Mouse (Mus musculus) brain, embryonic 14.5 days (tissue): ENCODE results near the gene Ggt5.

ENCODE experiments used
- CTCF ChIP-seq: fragments of 200-500 bp; IDR thresholded peaks from 2 replicates; pipeline ENCODE4 v1.5.1; 2012; ENCODE audit warnings: inconsistent platforms, mild to moderate bottlenecking, moderate library complexity, borderline replicate concordance; ENCODE audit not compliant: insufficient read depth, insufficient read length; ENCODE audit errors: extremely low read depth
- POLR2A ChIP-seq: fragments of 200-500 bp; IDR thresholded peaks from 2 replicates; pipeline ENCODE4 v1.6.1; 2012; ENCODE audit warnings: mild to moderate bottlenecking, inconsistent platforms, borderline replicate concordance; ENCODE audit not compliant: poor library complexity, insufficient read depth, insufficient read length, severe bottlenecking; ENCODE audit errors: extremely low read depth

DNA sequence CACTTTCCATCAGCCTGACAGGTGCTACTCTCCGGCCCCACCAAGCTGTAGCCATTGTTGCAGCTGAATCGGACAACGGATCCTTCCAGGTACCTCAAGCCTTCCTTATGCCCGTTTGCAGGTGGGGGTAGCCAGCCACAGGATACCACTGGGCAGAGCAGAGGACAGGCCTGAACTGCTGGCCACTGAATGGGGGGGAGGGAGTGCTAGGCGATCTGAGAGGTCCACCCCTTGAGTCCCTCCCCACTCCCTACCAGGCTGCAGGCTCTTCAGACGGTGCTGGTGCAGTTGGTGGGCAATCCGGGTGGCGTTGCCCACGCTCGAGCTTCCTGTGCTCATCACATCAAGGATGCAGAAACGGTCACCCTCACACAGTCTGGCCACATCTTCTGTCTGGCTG is 48.6 kb downstream of the Ggt5 start:
- TF ChIP-seq CTCF (no peak), POLR2A (no peak)
